Mouse (Mus musculus) olfactory bulb, adult 2 months (tissue): ENCODE data around the gene Dcaf1.

ENCODE experiments used
- CTCF ChIP-seq: fragments of 200-500 bp; IDR thresholded peaks from 2 replicates; pipeline ENCODE4 v1.5.1; 2012; ENCODE audit warnings: low read depth, mild to moderate bottlenecking, low read length, moderate library complexity; ENCODE audit not compliant: insufficient read depth
- POLR2A ChIP-seq: fragments of 200-500 bp; IDR thresholded peaks from 2 replicates; pipeline ENCODE4 v1.6.1; 2012; ENCODE audit warnings: mild to moderate bottlenecking, low read depth, low read length, moderate library complexity; ENCODE audit not compliant: insufficient read depth

DNA sequence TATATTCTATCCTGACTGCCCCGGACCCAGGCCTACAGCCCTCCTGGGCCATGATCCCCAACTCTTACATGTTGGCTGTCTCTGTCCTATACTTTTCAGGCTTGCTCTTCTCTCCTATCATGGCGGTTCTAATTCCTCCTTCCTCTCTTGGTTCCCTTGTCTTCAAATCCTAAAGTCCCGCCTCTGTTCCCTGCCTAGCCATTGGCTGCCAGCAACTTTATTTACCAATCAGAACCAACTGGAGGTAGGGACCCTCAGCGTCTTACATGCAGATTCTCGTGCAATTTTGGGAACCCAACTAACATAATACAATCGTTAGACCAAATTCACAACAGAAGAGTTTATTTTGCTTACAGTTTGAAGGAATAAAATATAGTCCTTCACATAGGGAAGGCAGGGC, 21.1 kb downstream of the Dcaf1 start:
- TF ChIP-seq POLR2A (no peak), CTCF (no peak)
